Mouse (Mus musculus): Measurements from ENCODE around the gene Slc46a1.

DNA sequence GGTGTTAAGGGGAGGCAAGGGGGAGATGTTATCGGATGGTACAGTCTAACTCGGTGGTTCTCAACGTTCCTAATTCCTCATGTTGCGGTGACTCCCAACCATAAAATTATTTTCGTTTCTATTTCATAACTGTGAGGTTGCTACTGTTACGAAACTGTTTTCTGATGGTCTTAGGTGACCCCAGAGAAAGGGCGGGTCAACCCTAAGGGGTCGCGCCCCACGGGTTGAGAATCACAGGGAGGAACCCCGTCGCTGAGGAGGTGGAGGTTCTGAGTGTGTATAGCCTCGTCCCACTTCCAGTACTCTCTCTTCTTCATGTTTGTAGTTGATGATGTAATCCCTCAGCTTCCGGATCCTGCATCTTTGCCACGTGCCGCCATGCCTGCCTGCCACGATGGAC is 6.8 kb upstream of the Slc46a1 start:
- TF ChIP-seq CTCF (IDR thresholded peaks at IDR 0.05; ENCODE audit: control insufficient read depth, insufficient read depth, low read length) (no peak), POLR2A (IDR thresholded peaks at IDR 0.05; ENCODE audit: borderline replicate concordance, control insufficient read depth, low read depth, low read length) (no peak)
